Mouse (Mus musculus) megakaryocyte, adult 5-6 weeks (primary cell): ENCODE results near the gene Ets1. TPM values are rescaled to one million over a fixed set of nuclear protein-coding genes. Genes with fewer than 3 reads are reported as not detected.

Experiments
- ATAC-seq: 2 replicates; pipeline ENCODE4 v1.8.0; 2016; ENCODE audit warnings: mild to moderate bottlenecking, inconsistent platforms; ENCODE audit not compliant: poor library complexity, severe bottlenecking
- total RNA-seq, 2 experiments: library from RNA; stranded (forward) in 1 of 2; stranded (reverse) in 1 of 2; fragments of 153-499, 151-499 nt in 1 of 2; fragments of 221-1000, 200-1000 nt in 1 of 2; gene quantifications; 2 replicates each; pipeline versions ENCODE4 v1.2.3 to v1.2.4; 2015 to 2017

The Ets1 gene
- total RNA-seq, 2 experiments from 2014 or later, result 8.6 to 29.5 TPM

DNA sequence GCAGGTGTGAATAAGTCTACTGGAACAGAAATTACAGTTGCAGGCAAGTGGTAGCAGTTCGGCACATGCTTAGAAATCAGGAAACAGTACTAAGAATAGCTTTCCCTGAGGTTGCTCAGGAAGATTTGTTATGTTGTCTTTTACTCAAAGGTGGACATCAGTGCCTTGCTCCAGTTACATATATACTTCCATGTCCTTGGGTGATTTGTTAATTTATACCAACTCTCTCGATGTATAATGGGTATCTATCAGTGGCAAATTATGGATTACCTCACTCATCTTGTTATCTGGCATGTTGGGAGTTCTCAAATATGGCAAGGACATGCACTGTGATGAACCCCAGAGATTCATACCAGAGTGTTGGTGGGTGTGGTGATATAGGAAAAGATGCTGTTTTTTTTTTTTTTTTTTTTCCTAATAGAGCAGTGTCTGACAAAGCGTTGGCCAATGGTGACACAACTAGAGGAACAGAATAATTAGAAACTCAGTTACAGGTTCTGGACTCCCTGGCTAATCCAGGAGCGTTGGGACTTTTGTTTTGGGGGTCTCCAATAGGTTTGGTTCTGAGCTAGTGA, 59.0 kb downstream of the Ets1 start:
- no peak for ATAC-seq

DNA sequence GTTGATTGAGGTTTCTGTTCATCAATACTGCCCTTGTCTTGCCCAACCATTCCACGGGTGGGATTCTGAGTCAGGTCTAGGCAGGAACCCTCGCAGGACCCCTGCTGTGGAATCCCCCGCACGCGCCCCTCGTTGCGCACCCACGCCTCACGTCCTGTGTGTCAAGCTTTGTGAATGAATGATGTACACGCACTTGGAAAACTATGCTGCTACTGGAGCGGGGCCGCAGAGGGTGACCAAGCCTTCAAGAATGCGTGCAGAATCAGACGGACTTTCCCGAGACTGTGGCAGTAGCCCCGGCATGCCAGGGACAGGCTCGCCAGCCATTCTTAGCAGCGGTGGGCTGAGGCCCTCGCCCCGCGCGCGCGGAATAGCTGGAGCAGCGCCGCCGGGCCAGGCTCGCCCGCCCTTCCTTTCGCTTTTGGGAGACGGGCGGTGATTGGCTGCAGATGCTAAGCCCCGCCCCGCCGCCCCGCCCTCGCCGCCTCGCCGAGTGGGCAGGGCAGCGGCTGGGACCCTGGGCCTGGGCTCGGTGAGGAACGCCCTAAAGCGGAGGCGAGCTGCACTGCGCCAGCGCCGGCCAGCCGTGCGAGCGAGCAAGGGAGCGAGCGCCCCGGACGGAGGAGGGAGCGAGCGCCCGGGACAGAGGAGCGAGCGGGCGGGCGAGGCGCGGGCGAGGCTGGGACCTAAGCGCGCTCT, 59.6 kb downstream of the Ets1 start:
- ATAC-seq, result peak; percentile 94

DNA sequence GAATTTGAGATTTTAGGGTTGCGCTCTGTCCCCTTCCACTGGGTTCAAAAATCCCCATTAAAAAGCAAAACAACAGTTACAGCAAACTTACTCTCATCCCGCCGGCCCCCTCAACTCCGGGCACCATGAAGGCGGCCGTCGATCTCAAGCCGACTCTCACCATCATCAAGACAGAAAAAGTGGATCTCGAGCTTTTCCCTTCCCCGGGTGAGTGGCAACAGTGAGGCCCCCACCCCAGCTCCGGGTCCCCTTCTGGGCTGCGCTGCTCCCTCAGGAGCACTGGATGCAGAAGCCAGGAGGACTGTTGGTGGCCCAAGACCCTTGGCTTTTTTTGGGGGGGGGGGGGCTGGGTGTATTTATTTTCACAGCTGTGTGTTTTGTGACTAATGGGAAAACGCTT, 60.2 kb downstream of the Ets1 start:
- no peak for ATAC-seq

GRCm38 (mm10) chr9:32696717-32697116, 60.7 kb downstream of the Ets1 start:
- no peak for ATAC-seq

- ATAC-seq, result no peak
These were observed 61.5 kb downstream of the Ets1 start for GRCm38 (mm10) chr9:32697291-32698110.

DNA sequence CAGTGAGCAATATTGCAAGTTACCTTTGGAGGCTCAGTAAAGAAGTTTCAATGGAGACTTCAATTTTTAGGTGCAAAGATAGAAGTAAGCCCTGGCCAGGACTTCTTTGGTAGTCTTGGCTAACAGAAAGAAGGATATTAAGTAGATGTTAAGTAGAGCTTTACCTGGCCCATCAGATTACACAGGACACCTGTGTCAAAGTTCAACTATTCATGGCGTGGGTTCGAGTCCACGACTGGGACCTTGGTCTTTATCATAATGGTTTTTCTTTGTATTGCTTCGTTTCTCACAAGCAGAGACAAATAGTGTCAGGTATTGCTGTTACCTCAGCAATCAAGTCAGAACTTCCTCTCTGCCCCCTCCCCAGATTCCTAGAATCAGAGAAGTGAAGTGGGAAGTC, 62.7 kb downstream of the Ets1 start:
- ATAC-seq, result no peak

- no peak for ATAC-seq
These were observed 63.4 kb downstream of the Ets1 start for GRCm38 (mm10) chr9:32699391-32699841.

- 0 out of 2 replicates have a peak, but pooled peaks have one; percentile 16 for ATAC-seq
These were observed 64.3 kb downstream of the Ets1 start for GRCm38 (mm10) chr9:32700091-32700905.

GRCm38 (mm10) chr9:32701126-32701997, 65.3 kb downstream of the Ets1 start:
- no peak for ATAC-seq

DNA sequence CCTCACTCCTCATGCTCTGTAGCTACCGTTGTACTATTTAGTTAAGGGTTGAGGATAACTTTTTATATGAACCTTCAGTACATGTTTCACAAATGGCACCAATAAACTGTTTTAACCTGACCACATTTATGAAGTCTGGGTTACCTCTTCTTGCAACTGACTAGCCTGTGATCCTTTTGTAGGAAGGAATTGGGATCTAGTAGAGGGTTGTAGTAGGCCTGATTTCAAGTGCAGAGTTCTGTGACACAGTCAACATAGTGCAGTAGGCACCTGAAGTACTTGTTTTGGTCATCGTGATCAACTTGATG, 65.9 kb downstream of the Ets1 start:
- no peak for ATAC-seq

DNA sequence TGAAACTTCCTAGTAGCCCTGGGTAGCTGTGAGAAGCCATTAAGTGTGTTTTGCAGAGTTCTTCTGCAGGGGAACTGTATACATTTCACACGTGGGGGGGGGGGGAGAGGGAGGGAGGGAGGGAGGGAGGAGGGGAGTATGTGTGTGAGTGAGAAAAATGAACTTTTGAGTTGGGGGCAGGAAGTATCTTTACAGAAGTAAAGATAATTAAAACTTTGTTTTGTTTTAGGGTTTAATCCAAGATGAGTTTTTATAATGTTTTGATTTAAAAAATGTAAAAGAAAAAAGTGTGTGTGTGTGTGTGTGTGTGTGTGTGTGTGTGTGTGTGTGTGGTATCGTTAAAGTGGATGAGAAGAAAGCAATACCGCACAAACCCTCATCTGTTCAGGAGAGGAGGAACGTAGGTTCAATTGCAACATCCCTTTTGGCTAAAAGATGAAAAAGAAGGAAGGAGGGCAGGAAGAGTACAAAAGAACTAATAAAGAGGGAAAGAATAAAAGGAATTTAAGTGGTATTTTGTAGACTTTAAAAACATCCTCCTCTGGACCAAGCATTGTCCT, 66.9 kb downstream of the Ets1 start:
- no peak for ATAC-seq

DNA sequence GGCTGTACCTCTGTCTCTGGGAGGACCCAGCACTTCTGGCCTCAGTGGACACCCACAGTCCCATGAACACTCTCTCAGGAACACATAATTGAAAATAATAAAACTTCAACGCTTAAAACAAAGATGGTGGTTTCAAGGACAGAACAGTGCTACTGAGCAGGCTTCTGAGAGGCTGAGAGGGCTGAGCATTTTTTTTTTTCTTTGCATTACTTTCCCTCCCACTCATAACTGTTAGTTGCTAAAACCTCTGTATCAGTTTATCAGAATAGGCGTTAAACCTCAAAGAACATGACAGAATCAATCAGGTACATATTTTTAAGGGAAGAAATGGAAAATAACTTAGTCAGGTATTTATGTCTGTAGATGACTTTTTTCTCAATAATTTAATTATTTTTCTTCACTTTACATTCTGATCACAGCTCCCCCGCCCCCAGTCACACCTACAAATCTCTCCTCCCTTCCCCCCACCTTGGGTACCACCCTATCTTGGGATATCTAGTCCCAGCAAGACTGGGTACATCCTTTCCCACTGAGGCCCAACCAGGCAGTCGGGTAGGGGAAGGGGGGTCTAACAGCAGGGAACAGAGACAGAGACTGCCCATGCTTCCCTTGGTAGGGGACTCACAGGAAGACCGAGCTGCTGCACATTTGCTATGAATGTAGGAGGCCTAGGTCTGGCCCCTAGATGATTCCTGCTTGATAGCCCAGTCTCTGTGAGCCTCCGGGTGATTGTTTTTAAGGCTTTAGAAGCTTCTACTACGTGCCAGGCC, 68.1 kb downstream of the Ets1 start:
- no peak for ATAC-seq

DNA sequence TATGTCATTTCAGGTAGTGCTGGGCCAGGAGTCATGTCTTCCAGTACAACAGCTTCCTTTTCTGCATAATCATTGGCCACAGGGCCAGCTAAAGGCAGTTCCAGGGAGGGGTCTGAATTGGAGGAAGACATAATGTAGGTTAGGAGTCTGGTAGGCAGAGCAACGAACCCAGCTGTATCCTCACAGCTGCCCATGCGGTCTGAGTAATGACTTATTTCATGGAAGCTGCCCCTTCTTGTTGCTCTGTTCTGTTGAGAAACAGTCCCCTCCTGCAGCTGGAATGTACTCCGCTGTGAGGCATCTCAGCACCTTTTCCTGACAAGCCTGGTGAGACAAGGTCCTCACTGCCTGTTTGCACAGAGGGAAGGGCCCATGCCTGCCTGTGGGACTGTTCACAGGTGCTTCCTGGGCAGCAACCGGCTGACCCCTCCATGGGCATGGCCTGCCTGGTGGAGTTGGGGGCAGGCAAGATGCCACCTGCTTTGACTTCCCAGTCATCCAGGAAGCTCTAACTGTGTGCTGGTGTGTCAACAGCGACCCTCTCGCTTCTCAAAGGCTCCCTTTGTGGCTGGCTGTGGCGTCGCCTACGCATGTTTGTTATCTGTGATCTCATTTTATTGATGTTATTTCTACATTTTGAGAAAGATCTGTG, 69.9 kb downstream of the Ets1 start:
- ATAC-seq, result peak; percentile 25

DNA sequence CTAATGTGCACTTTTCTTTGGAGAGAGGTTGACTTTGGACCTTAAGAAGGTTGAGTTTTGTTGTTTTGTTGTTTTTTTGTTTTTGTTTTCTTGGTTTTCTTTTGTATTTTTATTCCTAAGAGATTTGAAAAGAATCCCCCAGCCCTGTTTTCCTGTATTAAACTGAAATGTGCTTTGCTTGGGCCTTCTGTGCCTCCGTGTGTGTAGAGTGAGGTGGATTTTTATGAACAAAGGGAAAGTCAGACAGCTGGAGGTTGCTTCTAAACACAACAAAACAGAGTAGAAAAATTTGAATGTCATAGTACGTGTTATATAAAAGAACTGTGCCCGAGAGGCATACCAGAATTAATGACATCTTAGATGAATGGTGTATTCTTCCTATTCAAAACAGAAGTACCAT, 71.4 kb downstream of the Ets1 start:
- ATAC-seq, result no peak

DNA sequence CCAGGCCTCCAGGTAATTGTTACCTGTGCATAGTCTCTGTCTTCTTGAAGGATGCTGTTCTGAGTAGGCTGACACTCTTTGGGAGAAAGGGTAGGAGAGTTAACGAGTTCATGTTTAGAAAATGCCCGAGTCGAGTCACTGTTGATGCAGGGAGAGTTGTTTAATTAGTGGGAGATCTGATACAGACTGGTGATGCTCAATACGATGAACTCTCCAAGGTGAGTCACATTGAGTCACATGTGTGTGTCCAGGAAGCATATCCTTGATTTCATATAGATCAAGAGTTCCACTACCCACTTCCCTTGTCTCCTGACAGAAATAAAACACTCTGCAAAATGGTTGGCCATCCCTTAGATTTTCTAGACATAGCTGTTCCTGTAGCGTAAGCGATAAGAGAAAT, 72.5 kb downstream of the Ets1 start:
- ATAC-seq, result no peak

DNA sequence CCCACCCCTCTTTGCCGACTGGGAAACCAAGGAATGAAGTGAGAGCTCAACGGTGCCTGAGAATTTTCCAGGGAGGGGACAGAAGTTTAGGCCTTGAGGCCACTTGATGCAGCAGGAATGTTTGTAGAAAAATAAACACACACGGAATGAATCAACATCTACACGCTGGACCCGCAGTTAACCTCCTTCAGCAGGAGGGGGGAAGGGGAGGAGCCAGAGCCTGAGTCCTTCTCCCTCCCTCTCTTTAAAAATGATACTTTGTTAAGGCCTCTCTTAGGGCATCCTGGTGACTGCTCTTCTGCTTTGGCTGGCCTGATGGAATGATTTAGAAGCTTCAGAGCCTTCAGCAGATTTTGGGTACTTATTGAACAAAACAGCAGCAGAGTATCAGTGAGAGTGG, 73.3 kb downstream of the Ets1 start:
- no peak for ATAC-seq

- ATAC-seq, result peak; percentile 16
These were observed 74.0 kb downstream of the Ets1 start for GRCm38 (mm10) chr9:32709764-32710734.
